Mouse (Mus musculus): ENCODE results near the gene Kcnj14. TPM values are rescaled to one million over a fixed set of nuclear protein-coding genes. Genes with fewer than 3 reads are reported as not detected.

Kcnj14 gene
- polyA plus RNA-seq, 1 experiment, result 0.36 TPM

GRCm38 (mm10) chr7:45793240-45793639 is 31.3 kb downstream of the Kcnj14 start:
- peaks cover 7% of the 10 kb centered on the region for H3K4me1 ChIP-seq (replicated peaks; ENCODE audit: control insufficient read depth, insufficient read depth, low read length)
- 84% methylated on average over 24 of the region's 24 CpGs for WGBS
- H3K36me3 ChIP-seq (ENCODE audit: control insufficient read depth, insufficient read depth, low read length), result no peaks in the 10 kb centered on the region
- peaks cover 12% of the 10 kb centered on the region; the same call in 1 of the 2 replicates for H3K27me3 ChIP-seq (ENCODE audit: control insufficient read depth, insufficient read depth, low read length)
- no peak overlapping the region for H3K27ac ChIP-seq (ENCODE audit: control insufficient read depth, insufficient read depth, low read length)
- no peak for TF ChIP-seq CTCF (IDR thresholded peaks at IDR 0.05; ENCODE audit: borderline replicate concordance, control insufficient read depth, extremely low read depth, insufficient read depth, low read length, poor library complexity)
- TF ChIP-seq POLR2A (IDR thresholded peaks at IDR 0.05; ENCODE audit: control insufficient read depth, extremely low read depth, insufficient read depth, low read length, poor library complexity), result no peak
- H3K4me3 ChIP-seq (ENCODE audit: control insufficient read depth, insufficient read depth, low read length), result no peak overlapping the region
- DNase-seq, result no peak

GRCm38 (mm10) chr7:45791756-45792490 is 32.7 kb downstream of the Kcnj14 start:
- no peak overlapping the region for H3K27ac ChIP-seq (ENCODE audit: control insufficient read depth, insufficient read depth, low read length)
- TF ChIP-seq CTCF (IDR thresholded peaks at IDR 0.05; ENCODE audit: borderline replicate concordance, control insufficient read depth, extremely low read depth, insufficient read depth, low read length, poor library complexity) (no peak), POLR2A (IDR thresholded peaks at IDR 0.05; ENCODE audit: control insufficient read depth, extremely low read depth, insufficient read depth, low read length, poor library complexity) (no peak)
- 79% methylated on average over 17 of the region's 17 CpGs for WGBS
- 0 out of 2 replicates have a peak, but pooled peaks cover 3% of the 10 kb centered on the region for H3K4me1 ChIP-seq (replicated peaks; ENCODE audit: control insufficient read depth, insufficient read depth, low read length)
- H3K27me3 ChIP-seq (ENCODE audit: control insufficient read depth, insufficient read depth, low read length), result no peaks in the 10 kb centered on the region; the same call in 1 of the 2 replicates
- H3K36me3 ChIP-seq (ENCODE audit: control insufficient read depth, insufficient read depth, low read length), result no peaks in the 10 kb centered on the region
- no peak for DNase-seq
- H3K4me3 ChIP-seq (ENCODE audit: control insufficient read depth, insufficient read depth, low read length), result no peak overlapping the region

- Histone ChIP-seq H3K4me1 (replicated peaks; ENCODE audit: control insufficient read depth, insufficient read depth, low read length) (peaks cover 12% of the 10 kb centered on the region; the same call in 1 of the 2 replicates), H3K4me3 (ENCODE audit: control insufficient read depth, insufficient read depth, low read length) (no peak overlapping the region), H3K36me3 (ENCODE audit: control insufficient read depth, insufficient read depth, low read length) (no peaks in the 10 kb centered on the region), H3K27ac (ENCODE audit: control insufficient read depth, insufficient read depth, low read length) (no peak overlapping the region), H3K27me3 (ENCODE audit: control insufficient read depth, insufficient read depth, low read length) (peaks cover 5% of the 10 kb centered on the region; the same call in 1 of the 2 replicates)
- DNase-seq, result no peak
- TF ChIP-seq CTCF (IDR thresholded peaks at IDR 0.05; ENCODE audit: borderline replicate concordance, control insufficient read depth, extremely low read depth, insufficient read depth, low read length, poor library complexity) (no peak), POLR2A (IDR thresholded peaks at IDR 0.05; ENCODE audit: control insufficient read depth, extremely low read depth, insufficient read depth, low read length, poor library complexity) (no peak)
- 57% methylated on average over 6 of the region's 6 CpGs for WGBS
Measured at GRCm38 (mm10) chr7:45790721-45791120, 33.9 kb downstream of the Kcnj14 start.

- H3K27ac ChIP-seq (ENCODE audit: control insufficient read depth, insufficient read depth, low read length), result no peak overlapping the region
- WGBS, result 92% methylated on average over 22 of the region's 22 CpGs
- no peaks in the 10 kb centered on the region for H3K36me3 ChIP-seq (ENCODE audit: control insufficient read depth, insufficient read depth, low read length)
- H3K4me1 ChIP-seq (replicated peaks; ENCODE audit: control insufficient read depth, insufficient read depth, low read length), result peaks cover 22% of the 10 kb centered on the region
- peaks cover 10% of the 10 kb centered on the region; the same call in 1 of the 2 replicates for H3K27me3 ChIP-seq (ENCODE audit: control insufficient read depth, insufficient read depth, low read length)
- H3K4me3 ChIP-seq (ENCODE audit: control insufficient read depth, insufficient read depth, low read length), result no peak overlapping the region
- no peak for DNase-seq
- TF ChIP-seq POLR2A (IDR thresholded peaks at IDR 0.05; ENCODE audit: control insufficient read depth, extremely low read depth, insufficient read depth, low read length, poor library complexity) (no peak), CTCF (IDR thresholded peaks at IDR 0.05; ENCODE audit: borderline replicate concordance, control insufficient read depth, extremely low read depth, insufficient read depth, low read length, poor library complexity) (no peak)
Measured at GRCm38 (mm10) chr7:45787642-45788041, 36.9 kb downstream of the Kcnj14 start.

- no peak overlapping the region for H3K4me3 ChIP-seq (ENCODE audit: control insufficient read depth, insufficient read depth, low read length)
- H3K4me1 ChIP-seq (replicated peaks; ENCODE audit: control insufficient read depth, insufficient read depth, low read length), result peaks cover 21% of the 10 kb centered on the region
- no peak for TF ChIP-seq POLR2A (IDR thresholded peaks at IDR 0.05; ENCODE audit: control insufficient read depth, extremely low read depth, insufficient read depth, low read length, poor library complexity)
- no peak for TF ChIP-seq CTCF (IDR thresholded peaks at IDR 0.05; ENCODE audit: borderline replicate concordance, control insufficient read depth, extremely low read depth, insufficient read depth, low read length, poor library complexity)
- H3K36me3 ChIP-seq (ENCODE audit: control insufficient read depth, insufficient read depth, low read length), result no peaks in the 10 kb centered on the region
- peaks cover 10% of the 10 kb centered on the region; the same call in 1 of the 2 replicates for H3K27me3 ChIP-seq (ENCODE audit: control insufficient read depth, insufficient read depth, low read length)
- no peak for DNase-seq
- 32% methylated on average over 17 of the region's 17 CpGs for WGBS
- no peak overlapping the region for H3K27ac ChIP-seq (ENCODE audit: control insufficient read depth, insufficient read depth, low read length)
Measured at GRCm38 (mm10) chr7:45786661-45787413, 37.7 kb downstream of the Kcnj14 start.

- no peak for TF ChIP-seq POLR2A (IDR thresholded peaks at IDR 0.05; ENCODE audit: control insufficient read depth, extremely low read depth, insufficient read depth, low read length, poor library complexity)
- no peak for TF ChIP-seq CTCF (IDR thresholded peaks at IDR 0.05; ENCODE audit: borderline replicate concordance, control insufficient read depth, extremely low read depth, insufficient read depth, low read length, poor library complexity)
- H3K4me3 ChIP-seq (ENCODE audit: control insufficient read depth, insufficient read depth, low read length), result no peak overlapping the region
- no peak for DNase-seq
- peaks cover 10% of the 10 kb centered on the region; the same call in 1 of the 2 replicates for H3K27me3 ChIP-seq (ENCODE audit: control insufficient read depth, insufficient read depth, low read length)
- no peaks in the 10 kb centered on the region for H3K36me3 ChIP-seq (ENCODE audit: control insufficient read depth, insufficient read depth, low read length)
- 12% methylated on average over 14 of the region's 14 CpGs for WGBS
- H3K4me1 ChIP-seq (replicated peaks; ENCODE audit: control insufficient read depth, insufficient read depth, low read length), result peaks cover 19% of the 10 kb centered on the region
- H3K27ac ChIP-seq (ENCODE audit: control insufficient read depth, insufficient read depth, low read length), result no peak overlapping the region
Measured at GRCm38 (mm10) chr7:45786136-45786578, 38.4 kb downstream of the Kcnj14 start.

All from thymus, adult 2 months (tissue).